Mouse (Mus musculus): Measurements from ENCODE around the gene Gm38431. TPM values are rescaled to one million over a fixed set of nuclear protein-coding genes. Genes with fewer than 3 reads are reported as not detected.
A peak's percentile ranks its signal among the peaks of the same experiment; 100 is the strongest.

The Gm38431 gene
- polyA plus RNA-seq, 1 experiment from 2014 or later = 4.1 TPM

- under 1% methylated on average over 35 of the region's 35 CpGs for WGBS
- Histone ChIP-seq H3K27ac (replicated peaks; ENCODE audit: low read depth, low read length) (no peak within 1 kb of the TSS), H3K36me3 (ENCODE audit: control insufficient read depth, insufficient read depth, low read length) (no peaks in the 10 kb centered on the region)
Observed at GRCm38 (mm10) chr9:21031896-21032351, 59.9 kb downstream of the Gm38431 start, which contains the start of gene Icam5. Icam5 (plus strand) TSS chr9:21032073.

DNA sequence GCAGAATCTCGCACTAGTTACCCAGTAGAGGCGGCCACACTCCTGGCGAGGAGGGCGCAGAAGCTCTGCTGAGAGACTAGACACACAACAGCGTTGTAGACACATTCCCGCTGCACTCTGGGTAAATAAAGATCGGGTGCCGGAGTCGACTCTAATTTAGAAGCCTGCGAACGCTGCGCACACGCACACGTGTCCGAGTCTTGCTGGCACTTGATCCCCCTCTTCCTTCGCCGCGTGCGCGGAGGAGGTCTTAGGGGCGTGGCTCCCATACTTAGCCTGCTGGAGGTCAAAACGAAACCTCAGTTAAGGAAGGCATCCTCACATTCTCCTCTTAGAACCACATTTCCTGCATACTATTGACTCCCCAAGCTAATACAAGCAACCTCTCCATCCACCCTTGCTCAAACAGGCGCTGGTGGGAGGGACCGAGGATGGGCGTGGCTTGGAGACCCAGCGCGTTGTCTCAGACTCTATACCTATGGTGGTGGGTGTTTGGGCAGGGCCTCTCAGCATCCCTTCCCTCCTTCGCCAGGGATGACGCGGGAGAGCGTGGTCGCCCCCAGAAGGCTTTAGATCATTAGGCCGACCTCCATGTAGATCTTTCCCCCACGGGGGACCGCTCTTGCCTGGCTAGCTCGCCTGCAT is 60.4 kb downstream of the Gm38431 start:
- Histone ChIP-seq H3K9ac (ENCODE audit: low read length) (no peak overlapping the region), H3K4me1 (ENCODE audit: control insufficient read depth, insufficient read depth, low read length) (peaks cover 24% of the 10 kb centered on the region)

More at GRCm38 (mm10) chr9:21031896-21032351, 59.9 kb downstream of the Gm38431 start, which contains the start of gene Icam5:
- H3K9ac ChIP-seq (ENCODE audit: low read length) = peak within 1 kb of the TSS; percentile 9; the same call in 1 of the 2 replicates
- H3K4me2 ChIP-seq (ENCODE audit: low read depth, severe bottlenecking) = peak within 1 kb of the TSS; percentile 79
- DNase-seq (ENCODE audit: low spot score) = peak; percentile 48
- peaks cover 76% of the 10 kb centered on the region for H3K27me3 ChIP-seq (ENCODE audit: control insufficient read depth, insufficient read depth, low read length)
- H3K4me1 ChIP-seq (ENCODE audit: control insufficient read depth, insufficient read depth, low read length) = peaks cover 27% of the 10 kb centered on the region
- no peaks in the 10 kb centered on the region for H3K9me3 ChIP-seq (ENCODE audit: control insufficient read depth, low read length)
- ATAC-seq (ENCODE audit: insufficient number of reproducible peaks, low FRiP score, low TSS enrichment, low read depth) = no peak
- peak within 1 kb of the TSS; percentile 38 for H3K4me3 ChIP-seq (ENCODE audit: low read depth, low read length)

DNA sequence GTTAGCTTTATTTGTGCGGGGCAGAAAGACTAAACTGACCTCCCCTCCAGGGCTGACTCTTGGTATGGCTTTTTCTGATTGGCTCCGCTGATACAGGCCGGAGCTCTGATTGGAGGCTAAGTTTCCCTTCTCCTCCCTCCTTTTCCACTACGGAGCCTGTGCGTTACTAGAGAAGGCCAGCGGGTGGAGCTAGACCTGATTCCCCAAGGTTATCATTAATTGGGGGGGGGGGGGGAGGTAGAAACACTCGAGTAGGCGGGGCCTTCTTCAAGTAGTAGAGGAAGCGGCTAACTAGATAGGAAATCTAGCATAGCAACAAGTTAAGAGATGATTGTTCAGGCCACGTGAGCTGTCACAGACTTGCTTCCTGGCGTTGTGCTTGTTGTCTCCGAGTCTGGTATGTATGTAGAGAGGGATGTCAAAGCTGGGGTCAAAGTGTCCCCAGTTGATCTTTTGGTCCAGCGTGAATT is 61.0 kb downstream of the Gm38431 start:
- no peaks in the 10 kb centered on the region for H3K9me3 ChIP-seq (ENCODE audit: control insufficient read depth, low read length)
- peaks cover 65% of the 10 kb centered on the region for H3K27me3 ChIP-seq (ENCODE audit: control insufficient read depth, insufficient read depth, low read length)
- H3K4me2 ChIP-seq (ENCODE audit: low read depth, severe bottlenecking) = peak overlapping the region; percentile 79
- 1% methylated on average over 13 of the region's 13 CpGs for WGBS
- H3K27ac ChIP-seq (replicated peaks; ENCODE audit: low read depth, low read length) = no peak overlapping the region
- H3K4me3 ChIP-seq (ENCODE audit: low read depth, low read length) = peak overlapping the region; percentile 33
- H3K36me3 ChIP-seq (ENCODE audit: control insufficient read depth, insufficient read depth, low read length) = no peaks in the 10 kb centered on the region
- DNase-seq (ENCODE audit: low spot score) (peak; percentile 84), ATAC-seq (ENCODE audit: insufficient number of reproducible peaks, low FRiP score, low TSS enrichment, low read depth) (peak; percentile 45; the same call in 1 of the 2 replicates)
- H3K4me1 ChIP-seq (ENCODE audit: control insufficient read depth, insufficient read depth, low read length) = peaks cover 24% of the 10 kb centered on the region
- H3K9ac ChIP-seq (ENCODE audit: low read length) = no peak overlapping the region

More for the DNA sequence above, 60.4 kb downstream of the Gm38431 start:
- WGBS = under 1% methylated on average over 36 of the region's 36 CpGs
- Histone ChIP-seq H3K4me2 (ENCODE audit: low read depth, severe bottlenecking) (peak overlapping the region; percentile 79), H3K27ac (replicated peaks; ENCODE audit: low read depth, low read length) (no peak overlapping the region), H3K36me3 (ENCODE audit: control insufficient read depth, insufficient read depth, low read length) (no peaks in the 10 kb centered on the region), H3K9me3 (ENCODE audit: control insufficient read depth, low read length) (no peaks in the 10 kb centered on the region), H3K27me3 (ENCODE audit: control insufficient read depth, insufficient read depth, low read length) (peaks cover 70% of the 10 kb centered on the region), H3K4me3 (ENCODE audit: low read depth, low read length) (peak overlapping the region; percentile 33)
- ATAC-seq (ENCODE audit: insufficient number of reproducible peaks, low FRiP score, low TSS enrichment, low read depth) = peak; percentile 41; the same call in 1 of the 2 replicates
- DNase-seq (ENCODE audit: low spot score) = peak; percentile 74

DNA sequence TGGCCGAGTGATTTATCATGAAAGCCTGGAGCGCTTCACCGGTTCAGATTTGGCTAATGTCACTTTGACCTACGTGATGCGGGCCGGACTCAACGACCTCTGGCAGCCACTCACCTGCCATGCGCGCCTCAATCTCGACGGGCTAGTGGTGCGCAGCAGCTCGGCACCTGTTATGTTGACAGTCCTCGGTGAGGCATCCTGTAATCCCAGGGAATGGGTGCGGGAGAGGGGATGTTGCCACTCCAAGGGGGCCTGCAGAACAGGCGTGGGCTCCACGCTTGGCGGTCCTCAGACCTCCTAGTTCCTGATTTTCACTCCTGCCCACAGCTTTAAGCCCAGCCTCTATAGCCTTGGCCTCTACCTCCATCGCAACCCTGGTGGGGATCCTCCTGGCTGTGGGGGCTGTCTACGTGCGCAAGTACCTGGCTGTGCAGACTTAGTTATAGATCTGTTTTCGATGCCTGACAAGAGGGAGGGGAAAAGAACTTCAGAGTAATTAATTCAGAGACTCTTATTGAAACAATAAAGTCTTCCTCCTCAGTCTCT is 61.7 kb downstream of the Gm38431 start:
- WGBS = 19% methylated on average over 22 of the region's 22 CpGs
- H3K27ac ChIP-seq (replicated peaks; ENCODE audit: low read depth, low read length) = no peak overlapping the region
- ATAC-seq (ENCODE audit: insufficient number of reproducible peaks, low FRiP score, low TSS enrichment, low read depth) (no peak), DNase-seq (ENCODE audit: low spot score) (no peak)
- H3K4me3 ChIP-seq (ENCODE audit: low read depth, low read length) = no peak overlapping the region
- peaks cover 60% of the 10 kb centered on the region for H3K27me3 ChIP-seq (ENCODE audit: control insufficient read depth, insufficient read depth, low read length)
- no peaks in the 10 kb centered on the region for H3K36me3 ChIP-seq (ENCODE audit: control insufficient read depth, insufficient read depth, low read length)
- H3K4me2 ChIP-seq (ENCODE audit: low read depth, severe bottlenecking) = peak overlapping the region; percentile 79; the same call in 1 of the 2 replicates
- H3K4me1 ChIP-seq (ENCODE audit: control insufficient read depth, insufficient read depth, low read length) = peaks cover 24% of the 10 kb centered on the region
- H3K9me3 ChIP-seq (ENCODE audit: control insufficient read depth, low read length) = no peaks in the 10 kb centered on the region
- no peak overlapping the region for H3K9ac ChIP-seq (ENCODE audit: low read length)

GRCm38 (mm10) chr9:21029291-21030054 is 62.3 kb downstream of the Gm38431 start, which contains the start of gene Icam4:
Icam4 (plus strand) TSS chr9:21029373.
- 2% methylated on average over 37 of the region's 37 CpGs for WGBS
- Histone ChIP-seq H3K4me2 (ENCODE audit: low read depth, severe bottlenecking) (peak within 1 kb of the TSS; percentile 50), H3K36me3 (ENCODE audit: control insufficient read depth, insufficient read depth, low read length) (no peaks in the 10 kb centered on the region), H3K4me3 (ENCODE audit: low read depth, low read length) (peak within 1 kb of the TSS; percentile 20; the same call in 1 of the 2 replicates), H3K9me3 (ENCODE audit: control insufficient read depth, low read length) (no peaks in the 10 kb centered on the region), H3K27me3 (ENCODE audit: control insufficient read depth, insufficient read depth, low read length) (peaks cover 54% of the 10 kb centered on the region), H3K4me1 (ENCODE audit: control insufficient read depth, insufficient read depth, low read length) (peaks cover 19% of the 10 kb centered on the region), H3K27ac (replicated peaks; ENCODE audit: low read depth, low read length) (no peak within 1 kb of the TSS), H3K9ac (ENCODE audit: low read length) (peak within 1 kb of the TSS; percentile 41)
- peak; percentile 87 for DNase-seq (ENCODE audit: low spot score)
- no peak for ATAC-seq (ENCODE audit: insufficient number of reproducible peaks, low FRiP score, low TSS enrichment, low read depth)

- H3K4me3 ChIP-seq (ENCODE audit: low read depth, low read length) = peak overlapping the region; percentile 20; the same call in 1 of the 2 replicates
- H3K4me1 ChIP-seq (ENCODE audit: control insufficient read depth, insufficient read depth, low read length) = peaks cover 17% of the 10 kb centered on the region
- H3K9me3 ChIP-seq (ENCODE audit: control insufficient read depth, low read length) = no peaks in the 10 kb centered on the region
- WGBS = 66% methylated on average over 6 of the region's 6 CpGs
- ATAC-seq (ENCODE audit: insufficient number of reproducible peaks, low FRiP score, low TSS enrichment, low read depth) = no peak
- no peak overlapping the region for H3K9ac ChIP-seq (ENCODE audit: low read length)
- no peak overlapping the region for H3K4me2 ChIP-seq (ENCODE audit: low read depth, severe bottlenecking)
- H3K27me3 ChIP-seq (ENCODE audit: control insufficient read depth, insufficient read depth, low read length) = peaks cover 47% of the 10 kb centered on the region
- no peak for DNase-seq (ENCODE audit: low spot score)
- no peak overlapping the region for H3K27ac ChIP-seq (replicated peaks; ENCODE audit: low read depth, low read length)
- H3K36me3 ChIP-seq (ENCODE audit: control insufficient read depth, insufficient read depth, low read length) = no peaks in the 10 kb centered on the region
Observed at GRCm38 (mm10) chr9:21028560-21029110, 63.2 kb downstream of the Gm38431 start.

DNA sequence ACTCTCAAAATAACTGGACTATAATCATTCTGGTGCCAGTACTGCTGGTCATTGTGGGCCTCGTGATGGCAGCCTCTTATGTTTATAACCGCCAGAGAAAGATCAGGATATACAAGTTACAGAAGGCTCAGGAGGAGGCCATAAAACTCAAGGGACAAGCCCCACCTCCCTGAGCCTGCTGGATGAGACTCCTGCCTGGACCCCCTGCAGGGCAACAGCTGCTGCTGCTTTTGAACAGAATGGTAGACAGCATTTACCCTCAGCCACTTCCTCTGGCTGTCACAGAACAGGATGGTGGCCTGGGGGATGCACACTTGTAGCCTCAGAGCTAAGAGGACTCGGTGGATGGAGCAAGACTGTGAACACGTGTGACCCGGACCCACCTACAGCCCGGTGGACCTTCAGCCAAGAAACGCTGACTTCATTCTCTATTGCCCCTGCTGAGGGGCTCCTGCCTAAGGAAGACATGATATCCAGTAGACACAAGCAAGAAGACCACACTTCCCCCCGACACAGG is 64.0 kb downstream of the Gm38431 start:
- H3K27ac ChIP-seq (replicated peaks; ENCODE audit: low read depth, low read length) = no peak overlapping the region
- no peak for ATAC-seq (ENCODE audit: insufficient number of reproducible peaks, low FRiP score, low TSS enrichment, low read depth)
- DNase-seq (ENCODE audit: low spot score) = no peak
- 0 out of 2 replicates have a peak overlapping the region, but pooled peaks have one; percentile 5 for H3K9ac ChIP-seq (ENCODE audit: low read length)
- H3K4me2 ChIP-seq (ENCODE audit: low read depth, severe bottlenecking) = no peak overlapping the region
- WGBS = 42% methylated on average over 8 of the region's 8 CpGs
- no peaks in the 10 kb centered on the region for H3K36me3 ChIP-seq (ENCODE audit: control insufficient read depth, insufficient read depth, low read length)
- H3K27me3 ChIP-seq (ENCODE audit: control insufficient read depth, insufficient read depth, low read length) = peaks cover 39% of the 10 kb centered on the region
- no peak overlapping the region for H3K4me3 ChIP-seq (ENCODE audit: low read depth, low read length)
- H3K4me1 ChIP-seq (ENCODE audit: control insufficient read depth, insufficient read depth, low read length) = peaks cover 9% of the 10 kb centered on the region
- H3K9me3 ChIP-seq (ENCODE audit: control insufficient read depth, low read length) = no peaks in the 10 kb centered on the region
